Mouse (Mus musculus) spleen, adult 2 months (tissue): ENCODE results near the gene Gm30302.

Experiments used
- CTCF ChIP-seq: fragments of 200-500 bp; IDR thresholded peaks from 2 replicates; pipeline ENCODE4 v1.5.1; 2011; ENCODE audit warnings: mild to moderate bottlenecking, inconsistent platforms; ENCODE audit not compliant: insufficient read depth, insufficient read length, insufficient replicate concordance; ENCODE audit errors: extremely low read depth
- POLR2A ChIP-seq: fragments of 200-500 bp; IDR thresholded peaks from 2 replicates; pipeline ENCODE4 v1.6.1; 2011; ENCODE audit warnings: low read depth, low read length, inconsistent platforms

DNA sequence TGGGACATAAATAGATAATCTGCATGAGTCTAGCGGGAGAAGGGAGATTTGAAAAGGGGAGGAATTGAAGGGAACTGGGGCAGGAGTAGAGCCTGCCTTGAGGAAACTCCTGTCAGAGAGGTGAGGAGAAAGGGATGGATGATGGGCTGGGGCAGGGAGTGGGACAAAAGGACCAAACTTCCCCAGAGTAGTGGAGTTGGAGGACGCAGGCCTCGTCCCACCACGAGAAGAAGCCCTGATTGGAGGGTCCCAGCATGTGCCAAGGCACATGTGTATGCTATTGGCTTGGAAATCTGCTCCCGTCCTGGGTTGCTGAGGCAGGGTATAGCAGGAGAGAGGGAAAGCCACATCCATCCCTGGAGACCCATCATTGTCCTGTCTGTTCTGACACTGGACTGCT is 45.3 kb upstream of the Gm30302 start:
- TF ChIP-seq POLR2A (no peak), CTCF (no peak)
